ENCODE assay signal across 14 mouse cellular contexts in the genomic region with DNA sequence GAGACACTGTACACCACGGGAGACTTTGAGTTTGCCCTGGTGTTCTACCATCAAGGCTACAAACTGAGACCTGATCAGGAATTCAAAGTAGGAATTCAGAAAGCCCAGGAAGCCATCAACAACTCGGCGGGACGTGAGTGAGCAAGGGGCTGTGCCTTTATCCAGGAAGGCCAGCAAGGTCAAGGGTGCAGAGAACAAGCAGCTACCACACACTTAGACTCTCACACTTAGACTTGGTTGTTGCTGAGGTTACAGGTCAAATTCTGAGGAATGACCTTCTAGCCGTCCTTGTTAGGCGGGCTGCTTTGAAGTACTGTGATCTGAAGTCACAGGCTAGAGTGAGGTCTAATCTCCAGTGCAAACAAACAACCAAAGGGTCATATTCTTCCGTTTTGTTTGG. TPM values are rescaled to one million over a fixed set of nuclear protein-coding genes. Genes with fewer than 3 reads are reported as not detected.
"Had no signal": no experiment of that assay in that cellular context is flagged by ENCODE, and none has a peak within 500 bp of the region (broad histone marks: within the 10 kb centered on the region; RNA-seq: fewer than 3 reads in every experiment).

No protein-coding gene starts in this region.

- H3K4me3 ChIP-seq: layer of hippocampus, adult 2 months; limb, embryonic 12.5 days; liver, embryonic 13.5 days; midbrain, embryonic 13.5 days; myocyte; neural tube, embryonic 15.5 days had no signal

- H3K9ac ChIP-seq: limb, embryonic 12.5 days; liver, embryonic 13.5 days; liver, postnatal 0 days; midbrain, embryonic 13.5 days; neural tube, embryonic 15.5 days had no signal

- H3K9me3 ChIP-seq: limb, embryonic 12.5 days; liver, embryonic 13.5 days; midbrain, embryonic 13.5 days; neural tube, embryonic 15.5 days had no signal

- H3K4me2 ChIP-seq: limb, embryonic 12.5 days; liver, embryonic 13.5 days; midbrain, embryonic 13.5 days; neural tube, embryonic 15.5 days had no signal

- H3K4me1 ChIP-seq: limb, embryonic 12.5 days; liver, embryonic 13.5 days had no signal

- H3K27me3 ChIP-seq: limb, embryonic 12.5 days; liver, embryonic 13.5 days; midbrain, embryonic 13.5 days; neural tube, embryonic 15.5 days had no signal

- DNase-seq: kidney, postnatal 10 days; kidney, postnatal 4 days; liver; liver, embryonic 13.5 days; liver, postnatal 0 days; right cerebral cortex, adult 18-20 months; thymus, postnatal 4 days had no signal

- H3K36me3 ChIP-seq: limb, embryonic 12.5 days; liver, embryonic 13.5 days; midbrain, embryonic 13.5 days; neural tube, embryonic 15.5 days had no signal

- H3K27ac ChIP-seq: layer of hippocampus, adult 2 months; limb, embryonic 12.5 days; liver, embryonic 13.5 days; midbrain, embryonic 13.5 days; neural tube, embryonic 15.5 days; stomach, postnatal 0 days had no signal

- ATAC-seq: liver, postnatal 0 days; midbrain, embryonic 13.5 days had no signal

RNA-seq across cellular contexts. Expression of gene Ttc25, which starts 14.1 kb away (rescaled TPM):
- total RNA-seq: megakaryocyte-erythroid progenitor cell, adult 5-6 weeks had no signal
